Mouse (Mus musculus) E14TG2a.4 (cell line): ENCODE measurements around the gene Pdap1.

Experiments
- CTCF ChIP-seq: conservative IDR thresholded peaks from 2 replicates; pipeline ENCODE4 v1.5.1; 2014; ENCODE audit warnings: low read length
- POU5F1 ChIP-seq: IDR thresholded peaks from 2 replicates; pipeline ENCODE4 v1.6.1; 2014; ENCODE audit warnings: low read length, borderline replicate concordance

DNA sequence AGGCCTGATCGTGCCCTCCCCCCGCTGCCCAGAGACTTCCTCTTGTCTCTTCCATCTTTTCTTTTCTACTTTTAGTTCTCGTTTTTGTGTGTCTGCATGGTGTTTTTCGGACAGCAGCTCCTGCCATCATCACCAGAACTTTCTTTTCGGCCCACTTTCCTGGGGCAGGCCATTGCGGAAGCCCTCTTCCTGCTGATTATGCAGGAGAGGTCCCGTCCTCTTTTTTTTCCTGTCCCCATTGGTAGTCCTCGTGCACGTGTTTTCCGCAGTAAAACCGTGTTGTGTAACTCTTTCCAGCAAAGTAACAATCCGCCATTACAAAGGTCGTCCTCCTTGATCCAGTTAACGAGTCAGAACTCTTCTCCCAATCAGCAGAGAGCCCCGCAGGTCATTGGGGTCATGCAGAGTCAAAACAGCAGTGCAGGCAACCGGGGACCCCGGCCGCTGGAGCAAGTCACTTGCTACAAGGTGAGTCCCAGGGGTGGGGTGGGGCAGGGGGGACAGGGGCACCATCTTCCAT lies 38.5 kb upstream of the Pdap1 start:
- TF ChIP-seq CTCF (no peak), POU5F1 (no peak)
